Mouse (Mus musculus): ENCODE results near the gene Gm7029.
"Not testable (repeated sequence)": the region's sequence is repeated elsewhere in the genome, so short reads cannot be mapped to it uniquely, and the experiment has no call there.

Gene Gm7029

DNA sequence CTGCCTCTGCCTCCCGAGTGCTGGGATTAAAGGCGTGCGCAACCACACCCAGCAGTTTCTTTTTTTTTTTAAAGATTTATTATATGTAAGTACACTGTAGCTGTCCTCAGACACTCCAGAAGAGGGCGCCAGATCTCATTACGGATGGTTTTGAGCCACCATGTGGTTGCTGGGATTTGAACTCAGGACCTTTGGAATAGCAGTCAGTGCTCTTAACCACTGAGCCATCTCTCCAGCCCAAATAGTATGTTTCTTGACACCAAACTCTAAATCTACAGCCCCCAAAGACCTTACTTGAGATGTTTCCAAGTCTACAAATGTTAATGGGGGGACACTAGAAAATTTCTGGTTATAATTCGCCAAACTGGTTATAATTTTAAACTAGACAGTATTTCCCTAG lies 18.3 kb downstream of the Gm7029 start:
- not testable (repeated sequence) for DNase-seq (ENCODE audit: low spot score)

DNA sequence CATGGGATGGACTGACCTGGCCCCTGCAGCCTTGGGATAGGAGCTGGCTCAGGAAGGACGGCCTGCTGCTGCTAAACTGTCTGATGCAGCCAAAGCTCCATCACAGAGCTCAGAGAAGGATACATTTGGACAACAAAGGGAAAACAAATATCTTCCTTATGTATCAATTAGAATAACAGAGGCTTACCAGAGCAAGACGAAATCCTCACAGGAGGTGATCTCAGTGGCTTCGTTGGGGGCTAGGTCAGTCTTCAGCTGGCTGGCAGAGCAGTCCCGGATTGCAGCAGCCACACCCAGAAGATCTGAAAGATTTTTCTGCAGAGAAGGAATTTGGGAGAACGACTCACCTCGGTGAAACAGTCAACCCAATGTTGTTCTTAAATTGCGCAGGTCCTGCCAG lies 18.8 kb downstream of the Gm7029 start:
- DNase-seq (ENCODE audit: low spot score), result no peak

DNA sequence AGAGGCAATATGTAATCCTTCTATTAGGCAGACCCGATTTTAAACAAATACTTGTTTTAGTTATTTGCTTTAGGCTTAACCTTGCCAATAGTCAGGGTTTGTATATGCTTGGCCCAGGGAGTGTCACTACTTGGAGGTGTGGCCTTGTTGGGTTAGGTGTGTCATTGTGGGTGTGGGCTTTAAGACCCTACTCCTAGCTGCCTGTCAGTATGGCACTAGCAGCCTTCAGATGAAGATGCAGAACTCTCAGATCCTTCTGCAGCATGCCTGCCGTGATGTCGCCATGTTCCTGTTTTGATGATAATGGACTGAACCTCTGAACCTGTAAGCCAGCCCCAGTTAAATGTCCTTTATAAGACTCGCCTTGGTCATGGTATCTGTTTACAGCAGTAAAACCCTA lies 19.4 kb downstream of the Gm7029 start:
- DNase-seq (ENCODE audit: low spot score), result not testable (repeated sequence)

DNA sequence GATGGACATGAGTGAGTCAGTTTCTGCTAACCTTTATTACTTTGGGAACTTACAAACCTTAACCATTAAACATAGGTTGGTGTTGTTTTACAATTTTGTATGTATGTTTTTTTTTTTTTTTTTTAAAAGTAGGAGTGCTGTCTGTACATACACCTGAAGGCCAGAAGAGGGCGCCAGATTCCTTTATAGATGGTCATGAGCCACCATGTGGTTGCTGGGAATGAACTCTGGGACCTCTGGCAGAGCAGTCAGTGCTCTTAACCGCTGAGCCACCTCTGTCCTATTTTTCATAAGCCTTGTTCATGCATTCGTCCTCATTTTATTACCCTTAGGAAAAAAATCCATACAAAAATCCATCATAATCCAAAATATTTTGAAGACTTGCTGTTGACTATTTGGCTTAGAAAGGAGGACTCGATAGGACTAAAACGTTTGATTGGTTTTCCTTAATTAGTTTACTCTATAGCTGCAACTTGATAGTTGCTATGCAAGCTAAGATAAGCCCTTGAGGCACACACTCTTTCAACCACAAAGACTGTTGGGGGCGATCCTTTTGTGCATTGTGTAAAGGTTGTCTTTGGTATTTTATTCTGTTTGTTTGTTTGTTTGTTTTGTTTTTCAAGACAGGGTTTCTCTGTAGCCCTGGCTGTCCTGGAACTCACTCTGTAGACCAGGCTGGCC lies 23.6 kb downstream of the Gm7029 start:
- no peak for DNase-seq (ENCODE audit: low spot score)

DNA sequence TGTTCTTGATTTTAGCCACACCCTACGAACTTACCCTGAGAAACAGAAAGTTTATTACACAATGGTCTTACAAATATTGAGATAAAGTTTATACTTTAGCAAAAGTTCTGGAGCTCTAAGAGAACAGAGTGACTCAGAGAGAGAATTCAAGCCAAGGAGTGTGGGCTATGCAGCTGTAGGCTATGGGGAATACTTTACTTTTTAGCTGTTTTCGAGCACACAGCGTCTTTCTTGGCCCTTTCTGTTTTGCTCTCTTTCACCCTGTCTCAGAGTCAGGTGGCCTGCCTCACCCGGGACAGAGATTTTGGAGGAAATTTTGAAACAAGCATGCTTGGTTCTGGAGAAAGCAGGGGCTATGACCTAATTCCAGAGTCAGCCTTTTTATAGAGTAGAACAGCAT lies 24.6 kb downstream of the Gm7029 start:
- DNase-seq (ENCODE audit: low spot score), result not testable (repeated sequence)

DNA sequence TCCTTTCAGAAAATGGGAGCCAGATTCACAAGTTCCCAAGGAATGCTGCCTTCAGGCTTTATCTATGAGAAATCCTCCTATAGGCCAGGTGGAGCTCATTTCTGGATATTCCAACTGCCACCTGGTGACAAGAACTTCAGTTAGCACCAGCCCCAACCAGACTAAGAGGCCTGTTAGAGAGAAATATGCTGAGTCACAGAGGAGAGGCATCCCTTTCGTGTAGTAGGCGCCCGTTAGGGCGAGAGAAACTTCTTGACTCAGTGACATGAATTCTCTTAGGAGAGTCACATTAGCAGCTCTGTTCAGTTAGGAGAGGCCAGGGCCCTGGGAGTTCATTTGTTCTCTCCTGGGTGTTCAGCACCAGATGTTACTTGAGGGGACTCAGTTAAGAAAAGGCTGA lies 26.0 kb downstream of the Gm7029 start:
- DNase-seq (ENCODE audit: low spot score), result no peak

DNA sequence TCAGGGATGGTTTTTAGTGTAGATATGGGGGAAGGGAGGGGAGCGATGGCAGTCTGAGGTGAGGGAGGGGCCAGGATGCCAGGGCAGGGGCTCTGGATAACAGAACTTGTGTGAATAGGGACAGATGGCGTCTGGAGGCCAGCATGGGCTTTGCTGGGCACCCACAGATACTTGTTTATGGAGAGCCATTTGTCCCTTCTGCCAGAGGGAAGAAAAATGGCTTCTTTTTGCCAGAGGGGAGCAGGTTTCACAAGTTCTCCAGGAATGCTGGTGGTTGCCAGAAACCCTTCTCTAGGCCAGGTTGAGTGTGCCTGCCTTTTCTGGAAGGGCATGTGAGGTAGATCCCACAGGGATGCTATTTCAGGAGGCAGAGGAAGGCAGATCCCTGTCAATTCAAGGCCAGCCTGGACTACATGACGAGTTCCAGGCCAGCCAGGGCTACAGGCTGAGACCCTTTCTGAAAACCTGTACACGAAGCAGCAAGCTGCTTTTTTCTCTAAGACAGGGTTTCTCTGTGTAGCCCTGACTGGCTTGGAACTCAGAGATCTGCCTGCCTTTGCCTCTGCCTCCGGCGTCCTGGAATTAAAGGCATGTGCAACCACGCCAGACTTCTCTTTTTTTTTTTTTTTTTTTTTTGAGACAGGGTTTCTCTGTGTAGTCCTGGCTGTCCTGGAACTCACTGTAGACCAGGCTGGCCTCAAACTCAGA lies 26.8 kb downstream of the Gm7029 start:
- no peak for DNase-seq (ENCODE audit: low spot score)

DNA sequence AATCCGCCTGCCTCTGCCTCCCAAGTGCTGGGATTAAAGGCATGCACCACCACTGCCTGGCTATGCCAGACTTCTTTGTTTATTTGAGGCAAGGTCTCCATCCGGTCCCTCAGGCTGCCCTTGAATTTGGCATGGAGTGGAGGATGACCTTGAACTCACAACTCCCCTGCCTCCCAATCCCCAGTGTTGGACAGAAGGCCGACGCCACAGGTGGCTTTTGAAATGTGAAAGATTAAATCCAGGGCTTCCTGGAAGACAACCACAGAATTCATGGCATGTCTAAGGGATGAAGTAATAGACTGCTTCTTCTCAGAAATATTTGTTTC lies 27.3 kb downstream of the Gm7029 start:
- no peak for DNase-seq (ENCODE audit: low spot score)

DNA sequence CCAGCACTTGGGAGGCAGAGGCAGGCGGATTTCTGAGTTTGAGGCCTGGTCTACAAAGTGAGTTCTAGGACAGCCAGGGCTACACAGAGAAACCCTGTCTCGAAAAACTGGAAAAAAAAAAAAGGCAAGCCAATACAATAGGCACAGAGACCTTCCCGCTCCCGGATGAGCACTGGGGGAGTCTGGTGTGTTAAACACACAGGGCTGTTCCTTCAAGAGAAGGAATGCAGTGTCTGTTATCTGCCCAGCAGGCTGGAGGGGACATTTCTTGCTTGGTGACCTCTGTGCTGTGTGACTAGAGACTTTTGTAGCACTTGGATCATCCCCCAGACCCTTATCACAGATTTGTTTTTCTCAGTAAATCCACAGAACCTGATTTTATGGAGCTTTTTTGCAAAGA lies 28.0 kb downstream of the Gm7029 start:
- DNase-seq (ENCODE audit: low spot score), result no peak

DNA sequence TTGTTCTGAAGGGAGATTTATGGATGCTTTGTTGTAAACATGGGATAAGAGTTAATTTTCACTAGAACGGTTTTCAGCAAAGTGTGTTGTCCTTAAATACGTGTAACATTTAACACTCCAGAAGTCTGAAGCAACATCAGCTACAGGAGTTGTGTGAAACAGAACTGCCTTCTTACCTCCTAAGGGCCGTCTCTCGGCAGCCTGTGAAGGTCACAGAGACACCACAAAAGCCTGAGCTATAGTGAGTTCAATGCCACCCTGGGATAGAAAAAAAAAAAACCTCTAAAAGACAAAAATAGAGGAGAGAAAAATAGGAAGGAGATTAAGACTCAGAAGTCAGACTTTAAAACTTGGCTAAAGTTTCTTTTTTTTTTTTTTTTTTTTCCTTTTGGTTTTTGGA lies 28.4 kb downstream of the Gm7029 start:
- DNase-seq (ENCODE audit: low spot score), result no peak

DNA sequence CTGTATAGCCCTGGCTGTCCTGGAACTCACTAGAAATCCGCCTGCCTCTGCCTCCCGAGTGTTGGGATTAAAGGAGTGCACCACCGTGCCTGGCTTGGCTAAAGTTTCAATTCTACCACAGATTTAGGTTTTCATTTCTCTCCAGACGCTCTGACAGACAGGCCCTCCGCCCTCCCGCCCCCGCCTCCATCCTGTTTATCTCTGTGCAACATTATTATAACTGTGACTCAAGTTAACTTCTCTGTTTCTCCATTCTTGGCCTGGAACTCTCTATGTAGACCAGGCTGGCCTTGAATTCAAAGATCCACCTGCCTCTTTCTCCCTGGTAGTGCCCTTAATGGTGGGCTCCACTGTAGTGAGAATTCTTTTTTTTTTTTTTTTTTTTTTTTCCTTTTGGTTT lies 28.9 kb downstream of the Gm7029 start:
- DNase-seq (ENCODE audit: low spot score), result no peak

DNA sequence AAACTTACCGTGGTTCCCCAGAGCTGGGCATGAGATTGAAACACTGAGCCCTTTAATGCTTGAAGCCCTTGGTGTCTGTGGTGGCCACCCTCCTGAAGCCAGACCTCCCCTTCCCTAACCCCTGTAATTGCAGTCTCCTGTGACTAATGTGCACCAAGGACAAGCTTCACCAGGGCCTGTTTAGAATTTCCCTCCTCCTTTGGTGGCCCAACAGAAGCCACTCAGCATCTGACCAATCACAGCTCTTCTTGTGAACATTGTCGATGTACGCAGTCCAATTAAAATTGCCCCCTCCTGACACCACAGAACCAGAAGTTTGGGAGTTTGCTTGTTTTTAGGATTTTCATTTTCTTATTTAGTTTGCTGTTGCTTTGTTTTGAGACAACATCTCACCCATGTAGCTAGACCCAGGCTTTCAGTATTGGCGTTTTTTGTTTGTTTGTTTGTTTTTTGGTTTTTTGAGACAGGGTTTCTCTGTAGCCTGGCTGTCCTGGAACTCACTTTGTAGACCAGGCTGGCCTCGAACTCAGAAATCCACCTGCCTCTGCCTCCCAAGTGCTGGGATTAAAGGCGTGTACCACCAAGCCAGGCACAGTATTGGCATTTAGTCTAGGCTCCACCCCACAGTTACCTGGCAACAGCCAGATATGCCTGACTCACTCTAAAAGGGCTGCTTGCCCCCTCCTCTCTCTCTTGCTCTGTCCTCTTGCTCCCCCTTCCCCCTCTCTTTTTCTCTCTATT lies 30.4 kb downstream of the Gm7029 start:
- not testable (repeated sequence) for DNase-seq (ENCODE audit: low spot score)

DNA sequence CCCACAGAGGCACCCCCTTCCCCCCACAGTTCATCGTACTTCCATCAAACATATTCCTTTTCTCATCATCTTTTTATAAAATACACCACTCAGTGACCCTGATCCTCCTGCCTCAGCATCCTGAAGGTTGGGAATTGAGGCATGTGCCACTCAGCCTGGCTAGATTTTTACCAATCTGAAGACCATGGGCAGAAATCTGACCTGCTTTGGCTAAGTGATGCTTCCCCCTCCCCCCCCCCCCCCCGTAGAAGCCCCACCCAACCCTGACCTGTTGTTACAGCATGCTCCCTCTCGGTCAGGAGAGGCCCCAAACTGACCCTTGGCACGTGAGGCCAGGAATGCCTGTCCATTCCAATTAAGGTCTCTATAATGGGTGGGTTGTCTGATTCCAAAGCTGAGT lies 31.2 kb downstream of the Gm7029 start, which contains the start of gene Platr17:
Platr17 (plus strand) TSS at position 301 of the 400 bp plus-strand sequence.
- not testable (repeated sequence) for DNase-seq (ENCODE audit: low spot score)

DNA sequence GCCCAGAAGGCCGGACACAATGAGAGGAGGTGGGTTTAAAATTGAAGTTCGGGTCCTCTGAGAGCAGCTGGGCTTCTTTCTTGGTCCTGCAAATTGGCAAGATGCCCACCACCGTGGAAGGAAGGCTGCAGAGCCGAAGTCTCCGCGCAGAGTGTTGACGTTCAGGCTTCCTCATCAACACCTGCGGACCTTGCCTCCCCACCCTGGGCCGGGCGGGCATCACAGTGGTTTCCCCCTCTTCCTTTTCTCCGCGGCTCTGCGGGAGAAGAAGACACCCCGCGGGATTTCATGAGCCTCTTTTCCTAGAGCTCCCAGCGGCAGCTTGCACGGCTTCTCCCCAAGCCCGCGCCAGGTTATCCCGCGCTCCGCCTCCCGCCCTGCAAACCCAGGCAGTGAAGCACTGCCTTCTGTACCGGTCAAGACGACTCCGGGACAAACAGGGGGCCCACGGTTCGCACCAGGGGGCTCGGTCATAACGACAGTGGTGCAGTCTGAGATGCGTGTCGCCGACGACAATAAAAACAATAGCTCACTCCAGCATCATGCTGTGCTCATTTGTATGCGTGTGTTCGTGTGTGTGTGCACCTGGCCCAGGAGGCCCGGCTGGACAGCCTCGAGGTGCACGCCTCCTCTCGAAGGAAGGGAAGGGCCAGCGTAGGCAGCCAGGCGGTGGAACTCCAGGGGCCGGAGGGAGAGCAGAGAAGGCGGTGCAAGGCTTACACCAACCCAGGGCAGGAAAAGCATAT lies 34.9 kb downstream of the Gm7029 start:
- no peak for DNase-seq (ENCODE audit: low spot score)

DNA sequence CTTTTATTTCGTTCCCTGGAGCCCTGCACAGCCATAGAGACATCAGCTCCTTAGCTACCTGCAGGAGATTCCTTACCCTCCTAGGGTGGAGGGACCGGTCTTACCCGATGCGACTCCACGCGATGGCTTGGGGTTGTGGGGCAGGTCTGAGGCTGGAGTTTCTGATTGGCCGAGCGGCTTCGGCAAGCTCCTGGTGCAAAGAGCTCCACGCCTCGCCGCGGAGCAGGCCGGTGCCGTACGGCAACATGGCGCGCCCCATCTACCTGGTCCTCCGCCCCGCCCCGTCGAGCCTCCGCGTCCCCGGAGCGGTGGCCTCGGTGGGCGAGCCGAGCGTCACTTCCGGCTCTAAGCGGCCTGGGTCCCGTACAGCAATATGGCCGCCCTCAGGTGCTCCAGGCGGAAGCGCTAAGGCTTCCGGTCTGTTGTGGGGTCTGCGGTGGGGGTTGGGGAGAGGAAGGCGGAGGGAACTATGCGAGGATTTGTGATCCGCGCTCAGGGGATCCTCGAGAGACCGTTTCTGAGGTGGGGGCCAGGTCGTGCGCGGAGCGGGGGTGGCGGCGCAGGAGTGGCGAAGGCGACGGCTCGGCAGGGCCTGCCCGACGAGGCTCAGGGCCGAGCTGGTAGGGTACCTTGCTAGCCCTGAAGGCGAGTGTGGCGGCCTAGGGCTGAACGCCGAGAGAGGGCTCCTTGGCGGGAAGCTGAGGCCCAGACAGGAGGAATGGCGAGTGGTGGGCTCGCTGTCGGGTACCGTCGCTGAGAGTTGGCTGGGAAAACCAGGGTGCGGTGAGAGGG lies 35.6 kb downstream of the Gm7029 start, which contains the start of gene Daxx:
Daxx (plus strand) TSS at position 338 of the 792 bp plus-strand sequence.
- peak; percentile 96 for DNase-seq (ENCODE audit: low spot score)

DNA sequence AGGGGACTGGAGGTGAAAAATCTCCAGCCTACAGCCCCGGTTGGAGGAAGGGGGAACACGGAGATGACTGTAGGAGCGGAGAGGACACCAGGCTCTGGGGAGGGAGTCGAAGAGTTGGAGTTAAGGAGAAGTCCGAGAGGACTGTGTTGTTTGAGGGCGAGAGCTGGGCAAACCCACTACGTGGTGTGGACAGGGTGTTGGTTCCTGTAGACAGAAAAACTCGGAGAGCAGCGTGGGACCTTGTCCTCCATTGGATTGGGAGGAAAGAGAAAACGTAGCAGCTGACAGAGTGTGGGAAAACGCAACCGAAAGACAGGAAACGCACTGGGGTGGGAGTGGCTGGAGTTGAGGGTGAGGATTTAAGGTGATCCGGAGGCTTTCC lies 36.2 kb downstream of the Gm7029 start:
- no peak for DNase-seq (ENCODE audit: low spot score)

DNA sequence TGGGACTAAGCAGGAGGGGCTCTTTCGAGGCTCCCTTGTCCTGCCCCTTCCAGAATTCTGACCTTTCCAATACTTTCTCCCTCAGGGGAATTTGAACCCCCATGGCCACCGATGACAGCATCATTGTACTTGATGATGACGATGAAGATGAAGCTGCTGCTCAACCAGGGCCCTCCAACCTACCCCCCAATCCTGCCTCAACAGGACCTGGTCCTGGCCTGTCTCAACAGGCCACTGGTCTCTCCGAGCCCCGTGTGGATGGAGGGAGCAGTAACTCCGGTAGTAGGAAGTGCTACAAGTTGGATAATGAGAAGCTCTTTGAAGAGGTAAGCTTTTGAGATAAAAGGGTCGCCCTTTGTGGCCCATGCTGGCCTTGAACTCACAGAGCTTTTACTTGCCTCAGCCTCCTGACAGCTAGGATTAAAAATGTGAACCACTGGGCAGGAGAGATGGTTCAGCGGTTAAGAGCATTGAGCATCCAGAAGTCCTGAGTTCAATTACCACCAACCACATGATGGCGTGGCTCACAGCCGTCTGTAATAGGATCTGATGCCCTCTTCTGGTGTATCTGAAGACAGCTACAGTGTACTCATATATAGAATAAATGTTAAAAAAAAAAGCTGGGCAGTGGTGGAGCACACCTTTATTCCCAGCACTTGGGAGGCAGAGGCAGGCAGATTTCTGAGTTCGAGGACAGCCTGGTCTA lies 36.9 kb downstream of the Gm7029 start:
- no peak for DNase-seq (ENCODE audit: low spot score)

DNA sequence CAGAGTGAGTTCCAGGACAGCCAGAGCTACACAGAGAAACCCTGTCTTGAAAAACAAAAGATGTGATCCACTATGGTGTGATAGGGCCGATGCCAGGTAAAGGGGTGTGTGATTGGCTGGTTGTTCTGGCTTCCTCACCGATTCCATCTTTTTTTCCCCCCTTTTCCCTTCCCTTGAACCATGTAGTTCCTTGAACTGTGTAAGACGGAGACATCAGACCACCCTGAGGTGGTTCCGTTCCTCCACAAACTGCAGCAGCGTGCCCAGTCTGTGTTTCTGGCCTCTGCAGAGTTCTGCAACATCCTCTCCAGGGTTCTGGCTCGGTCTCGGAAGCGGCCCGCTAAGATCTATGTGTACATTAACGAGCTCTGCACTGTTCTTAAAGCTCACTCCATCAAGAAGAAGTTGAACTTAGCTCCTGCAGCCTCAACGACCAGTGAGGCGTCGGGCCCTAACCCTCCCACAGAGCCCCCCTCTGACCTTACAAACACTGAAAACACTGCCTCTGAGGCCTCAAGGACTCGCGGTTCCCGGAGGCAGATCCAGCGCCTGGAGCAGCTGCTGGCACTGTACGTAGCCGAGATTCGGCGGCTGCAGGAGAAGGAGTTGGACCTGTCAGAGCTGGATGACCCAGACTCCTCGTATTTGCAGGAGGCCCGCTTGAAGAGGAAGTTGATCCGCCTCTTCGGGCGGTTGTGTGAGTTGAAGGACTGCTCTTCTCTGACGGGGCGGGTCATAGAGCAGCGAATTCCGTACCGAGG lies 37.6 kb downstream of the Gm7029 start:
- DNase-seq (ENCODE audit: low spot score), result no peak

DNA sequence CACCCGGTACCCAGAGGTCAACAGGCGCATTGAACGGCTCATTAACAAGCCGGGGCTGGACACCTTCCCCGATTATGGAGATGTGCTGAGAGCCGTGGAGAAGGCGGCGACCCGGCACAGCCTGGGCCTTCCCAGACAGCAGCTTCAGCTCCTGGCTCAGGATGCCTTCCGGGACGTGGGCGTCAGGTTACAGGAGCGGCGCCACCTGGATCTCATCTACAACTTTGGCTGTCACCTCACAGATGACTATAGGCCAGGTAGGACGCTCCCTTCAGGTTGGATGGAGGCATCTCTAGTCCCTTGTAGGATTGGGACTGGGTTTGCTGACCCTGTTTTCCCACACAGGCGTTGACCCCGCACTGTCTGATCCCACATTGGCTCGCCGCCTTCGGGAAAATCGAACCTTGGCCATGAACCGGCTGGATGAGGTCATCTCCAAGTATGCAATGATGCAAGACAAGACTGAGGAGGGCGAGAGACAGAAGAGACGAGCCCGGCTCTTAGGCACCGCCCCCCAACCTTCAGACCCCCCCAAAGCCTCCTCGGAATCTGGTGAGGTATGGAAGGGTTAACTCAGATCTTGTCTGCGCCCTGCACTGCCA lies 38.3 kb downstream of the Gm7029 start:
- DNase-seq (ENCODE audit: low spot score), result no peak

DNA sequence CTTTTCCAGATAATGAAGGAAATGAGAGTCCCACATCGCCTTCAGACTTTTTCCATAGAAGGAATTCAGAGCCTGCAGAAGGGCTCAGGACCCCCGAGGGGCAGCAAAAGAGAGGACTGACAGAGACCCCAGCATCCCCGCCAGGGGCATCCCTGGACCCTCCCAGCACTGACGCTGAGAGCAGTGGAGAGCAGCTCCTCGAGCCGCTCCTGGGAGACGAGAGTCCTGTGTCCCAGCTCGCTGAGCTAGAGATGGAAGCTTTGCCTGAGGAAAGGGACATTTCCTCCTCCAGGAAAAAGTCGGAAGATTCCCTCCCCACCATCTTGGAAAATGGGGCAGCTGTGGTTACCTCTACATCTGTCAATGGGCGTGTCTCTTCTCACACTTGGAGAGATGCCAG lies 39.6 kb downstream of the Gm7029 start:
- DNase-seq (ENCODE audit: low spot score), result no peak

All from urinary bladder, postnatal 10 days (tissue).